Mouse (Mus musculus) intestine, postnatal 0 days (tissue): Measurements from ENCODE around the gene Higd2a. TPM values are rescaled to one million over a fixed set of nuclear protein-coding genes. Genes with fewer than 3 reads are reported as not detected.

ENCODE experiments used
- ATAC-seq: fragments of 200-750 bp; cut with Nextera tagmentation; 2 replicates; pipeline ENCODE4 v1.8.0; 2017; ENCODE audit warnings: mild to moderate bottlenecking, moderate TSS enrichment, moderate library complexity
- H3K27ac ChIP-seq: fragments of 300-500 bp; sonication (generic); 2 replicates; pipeline ENCODE4 v1.5.1; 2014; ENCODE audit warnings: mild to moderate bottlenecking, low read depth, low read length, moderate library complexity
- H3K27me3 ChIP-seq: fragments of 300-500 bp; sonication (generic); replicated peaks from 2 replicates; pipeline ENCODE4 v1.6.1; 2014; ENCODE audit warnings: low read length, mixed read lengths; ENCODE audit not compliant: control insufficient read depth, insufficient read depth
- H3K36me3 ChIP-seq: fragments of 300-500 bp; sonication (generic); 2 replicates; pipeline ENCODE4 v1.6.1; 2014; ENCODE audit warnings: mild to moderate bottlenecking, moderate library complexity; ENCODE audit not compliant: control insufficient read depth, insufficient read depth
- H3K4me1 ChIP-seq: fragments of 300-500 bp; sonication (generic); replicated peaks from 2 replicates; pipeline ENCODE4 v1.6.1; 2014; ENCODE audit warnings: antibody characterized with exemption, low read length, mixed read lengths; ENCODE audit not compliant: control insufficient read depth, insufficient read depth
- H3K4me2 ChIP-seq: fragments of 300-500 bp; sonication (generic); replicated peaks from 2 replicates; pipeline ENCODE4 v1.6.1; 2014; ENCODE audit warnings: low read depth, mild to moderate bottlenecking, moderate library complexity
- H3K4me3 ChIP-seq: fragments of 300-500 bp; sonication (generic); 2 replicates; pipeline ENCODE4 v1.5.1; 2014; ENCODE audit warnings: low read depth, low read length
- H3K9ac ChIP-seq: fragments of 300-500 bp; sonication (generic); 2 replicates; pipeline ENCODE4 v1.6.1; 2014; ENCODE audit warnings: mild to moderate bottlenecking, low read depth, low read length
- H3K9me3 ChIP-seq: fragments of 300-500 bp; sonication (generic); 2 replicates; pipeline ENCODE4 v1.6.1; 2016; ENCODE audit warnings: mixed run types; ENCODE audit not compliant: control insufficient read depth
- CTCF ChIP-seq: sonication (generic); IDR thresholded peaks from 2 replicates; pipeline ENCODE4 v1.5.1; 2016; ENCODE audit warnings: low read depth, mild to moderate bottlenecking, control low read depth, antibody characterized with exemption, moderate library complexity
- WGBS: fragments of 180-500 bp; shearing (Covaris S2); extraction: QIAGEN DNeasy Blood & Tissue Kit; methylation state at CpG from one replicate; pipeline ENCODE4 v1.1.7; 2014; 5-methylcytosine and 5-hydroxymethylcytosine counted together
- polyA plus RNA-seq: library from polyadenylated mRNA; unstranded; fragments of >200 nt; fragmentation: Nextera tagmentation; extraction: Ambion mirVana; gene quantifications from 2 replicates; pipeline ENCODE4 v1.2.1, GENCODE M21; 2015

The Higd2a gene
- polyA plus RNA-seq, 1 experiment from 2014 or later: 289 TPM

DNA sequence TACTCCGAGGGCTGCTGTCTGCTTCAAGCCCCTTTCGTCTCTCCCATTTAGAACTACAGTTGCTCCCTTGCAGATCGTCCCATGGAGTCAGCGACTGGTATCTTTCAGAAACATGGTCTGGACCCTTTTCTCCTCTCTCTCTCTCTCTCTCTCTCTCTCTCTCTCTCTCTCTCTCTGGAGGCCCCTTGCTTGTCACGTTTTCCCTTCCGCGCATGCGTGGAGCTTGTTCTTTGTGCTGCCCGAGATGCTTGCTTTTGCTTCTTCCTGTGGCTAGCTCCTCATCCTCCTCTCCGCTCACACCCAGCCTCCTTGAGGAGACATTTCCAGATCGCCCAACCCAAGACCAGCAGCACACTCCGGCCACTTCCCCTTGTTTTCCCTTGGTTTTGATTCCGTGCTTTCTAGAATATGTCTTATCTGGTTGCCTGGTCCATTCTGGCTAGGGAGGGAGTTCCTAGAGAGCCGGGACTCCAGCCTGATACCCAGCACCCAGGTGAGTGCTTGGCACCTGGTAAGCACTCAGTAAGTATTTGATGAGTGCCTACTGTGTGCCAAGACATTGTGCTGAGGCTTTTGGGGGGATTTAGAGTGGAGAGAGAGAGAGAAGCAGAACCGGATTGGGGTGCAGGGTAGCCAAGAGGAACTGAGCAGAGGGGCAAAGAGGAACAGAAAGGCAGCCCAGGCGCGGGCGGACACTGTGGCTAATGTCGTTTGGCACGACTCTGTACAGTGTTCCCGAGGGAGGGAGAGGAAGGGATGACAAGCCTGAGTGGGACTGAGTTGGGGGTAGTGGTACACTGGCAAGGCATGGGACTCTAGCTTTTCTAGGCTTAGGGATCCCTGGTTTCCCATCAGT lies 12.1 kb upstream of the Higd2a start:
- no peak overlapping the region for H3K27ac ChIP-seq
- no peak for TF ChIP-seq CTCF
- H3K27me3 ChIP-seq: no peaks in the 10 kb centered on the region
- 81% methylated on average over 21 of the region's 21 CpGs for WGBS
- H3K36me3 ChIP-seq: peaks cover 22% of the 10 kb centered on the region; the same call in 1 of the 2 replicates
- H3K4me3 ChIP-seq: no peak overlapping the region
- no peak for ATAC-seq
- H3K4me2 ChIP-seq: no peak overlapping the region
- peaks cover 5% of the 10 kb centered on the region; the same call in 1 of the 2 replicates for H3K4me1 ChIP-seq
- no peaks in the 10 kb centered on the region for H3K9me3 ChIP-seq
- H3K9ac ChIP-seq: no peak overlapping the region

DNA sequence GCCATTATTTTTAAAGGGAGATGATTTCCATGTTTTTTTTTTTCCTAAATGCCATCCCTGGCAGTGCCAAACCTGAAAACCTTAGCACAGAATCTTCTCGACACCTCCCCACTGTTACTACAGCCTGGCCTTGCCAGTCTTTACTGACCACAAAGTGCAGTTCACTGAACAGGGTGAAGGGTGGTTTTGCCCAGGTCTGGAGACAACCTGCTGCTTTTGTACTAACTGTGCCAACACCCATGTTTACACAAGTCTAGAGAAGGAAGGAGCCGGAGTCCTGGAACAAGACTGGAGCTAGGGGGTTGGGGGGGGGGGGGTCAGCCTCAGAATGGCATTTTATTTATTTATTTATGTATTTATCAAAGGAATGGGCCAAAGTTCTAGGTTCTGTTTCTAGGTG lies 8.6 kb upstream of the Higd2a start:
- WGBS: 48% methylated on average over 2 of the region's 2 CpGs
- H3K36me3 ChIP-seq: peaks cover 38% of the 10 kb centered on the region

DNA sequence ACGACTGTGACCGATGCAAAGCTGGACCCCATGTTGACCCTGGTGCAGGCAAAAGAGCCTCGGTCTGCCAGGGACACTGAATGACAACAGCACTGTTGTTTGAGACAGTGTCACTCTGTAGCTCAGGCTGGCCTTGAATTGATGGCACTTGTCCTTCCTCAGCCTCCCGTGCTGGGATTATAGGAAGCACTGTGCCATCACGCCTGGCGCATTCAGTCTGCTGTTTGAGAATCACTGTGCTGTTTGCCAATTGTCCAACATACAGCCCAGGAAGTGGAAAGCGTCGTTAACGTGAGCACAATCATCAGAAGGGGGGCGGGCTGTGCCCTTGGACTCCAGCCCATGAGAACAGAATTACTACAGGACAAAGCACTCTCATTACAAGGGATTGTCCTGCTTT lies 7.9 kb upstream of the Higd2a start:
- no peaks in the 10 kb centered on the region for H3K27me3 ChIP-seq
- H3K4me3 ChIP-seq: no peak overlapping the region
- 57% methylated on average over 10 of the region's 10 CpGs for WGBS
- no peaks in the 10 kb centered on the region for H3K9me3 ChIP-seq
- no peak overlapping the region for H3K9ac ChIP-seq
- peaks cover 34% of the 10 kb centered on the region for H3K36me3 ChIP-seq
- no peak for ATAC-seq
- no peak for TF ChIP-seq CTCF
- no peaks in the 10 kb centered on the region; the same call in 1 of the 2 replicates for H3K4me1 ChIP-seq
- H3K27ac ChIP-seq: peak overlapping the region; percentile 50; the same call in 1 of the 2 replicates
- H3K4me2 ChIP-seq: no peak overlapping the region

More for the DNA sequence above, 8.6 kb upstream of the Higd2a start:
- no peak for TF ChIP-seq CTCF
- no peak for ATAC-seq
- Histone ChIP-seq H3K27ac (no peak overlapping the region), H3K27me3 (no peaks in the 10 kb centered on the region), H3K4me1 (no peaks in the 10 kb centered on the region; the same call in 1 of the 2 replicates), H3K4me2 (no peak overlapping the region), H3K9me3 (no peaks in the 10 kb centered on the region), H3K4me3 (no peak overlapping the region), H3K9ac (no peak overlapping the region)

DNA sequence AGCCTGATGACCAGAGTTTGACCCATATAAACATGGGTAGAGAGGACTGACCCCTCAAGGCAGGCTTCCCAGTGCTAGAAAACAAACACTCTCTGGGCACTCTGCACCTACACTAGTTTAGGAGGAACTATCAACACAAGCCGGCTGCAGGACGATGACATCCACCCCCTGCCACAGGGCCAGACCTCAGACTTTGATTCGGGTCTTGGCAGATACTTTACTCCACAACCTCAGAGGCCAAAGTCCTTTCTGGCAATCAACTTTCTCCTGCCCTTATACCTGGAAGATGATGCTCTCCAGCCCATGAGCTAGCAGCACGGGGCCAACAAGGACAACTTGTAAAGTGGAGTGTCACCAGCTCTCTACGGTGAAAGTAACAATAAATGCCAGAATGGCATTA lies 7.1 kb upstream of the Higd2a start:
- Histone ChIP-seq H3K36me3 (peaks cover 29% of the 10 kb centered on the region), H3K27ac (peak overlapping the region; percentile 50), H3K4me1 (no peaks in the 10 kb centered on the region; the same call in 1 of the 2 replicates), H3K9ac (no peak overlapping the region), H3K27me3 (no peaks in the 10 kb centered on the region), H3K4me2 (no peak overlapping the region), H3K9me3 (no peaks in the 10 kb centered on the region), H3K4me3 (no peak overlapping the region)
- peak; percentile 65 for ATAC-seq
- 39% methylated on average over 5 of the region's 5 CpGs for WGBS
- TF ChIP-seq CTCF: no peak

DNA sequence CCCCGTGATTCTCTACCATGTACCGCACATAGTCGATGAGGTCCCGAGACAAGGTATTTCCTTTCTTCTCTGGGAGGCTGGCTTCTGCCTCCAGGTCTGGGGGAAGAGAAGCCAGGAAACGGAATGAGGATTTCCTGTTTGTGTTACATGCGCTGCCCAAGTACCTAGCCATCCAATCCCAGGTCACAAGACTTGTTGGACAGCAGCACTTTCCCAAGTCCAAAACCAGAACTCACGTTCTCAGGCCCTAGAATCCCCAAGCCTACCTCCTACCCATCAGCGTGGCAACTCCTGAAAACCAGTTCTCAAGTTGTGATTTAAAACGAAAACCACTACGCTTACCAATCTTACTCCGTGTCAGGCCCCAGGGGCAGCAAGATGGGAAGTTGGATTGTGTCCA lies 4.2 kb upstream of the Higd2a start:
- Histone ChIP-seq H3K4me2 (no peak overlapping the region), H3K4me3 (no peak overlapping the region), H3K9me3 (no peaks in the 10 kb centered on the region), H3K9ac (no peak overlapping the region), H3K36me3 (peaks cover 24% of the 10 kb centered on the region), H3K27ac (no peak overlapping the region), H3K27me3 (no peaks in the 10 kb centered on the region), H3K4me1 (no peaks in the 10 kb centered on the region; the same call in 1 of the 2 replicates)
- ATAC-seq: no peak
- 87% methylated on average over 11 of the region's 11 CpGs for WGBS
- TF ChIP-seq CTCF: no peak

DNA sequence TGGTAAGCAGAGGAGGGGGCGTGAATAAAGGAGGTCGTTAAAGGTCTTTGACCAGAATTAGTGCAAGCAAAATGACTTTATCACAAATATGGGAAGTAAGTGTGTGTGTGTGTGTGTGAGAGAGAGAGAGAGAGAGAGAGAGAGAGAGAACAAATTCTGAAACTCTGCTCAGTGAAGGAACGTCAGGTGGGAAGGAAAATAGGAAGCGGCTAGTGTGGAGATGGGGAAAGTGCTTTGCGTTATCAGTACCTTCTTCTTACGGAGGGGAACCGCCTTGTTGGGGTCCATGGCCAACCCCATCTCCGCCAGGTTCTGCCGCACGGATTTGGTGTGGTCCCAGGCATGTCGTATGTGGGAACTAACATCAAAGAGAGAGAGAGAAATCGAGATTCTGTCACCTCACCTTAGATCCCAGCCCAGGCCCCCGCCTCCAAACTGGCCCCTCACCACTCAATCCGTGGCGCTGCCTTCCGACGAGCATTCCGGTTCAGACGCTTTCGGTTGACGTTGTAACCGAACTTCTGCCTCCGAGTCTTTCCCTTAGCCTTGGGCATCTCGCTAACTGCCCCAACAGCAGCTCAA lies 502 bp upstream of the Higd2a start:
- Histone ChIP-seq H3K4me3 (peak overlapping the region; percentile 73), H3K4me1 (peaks cover 3% of the 10 kb centered on the region; the same call in 1 of the 2 replicates), H3K36me3 (peaks cover 29% of the 10 kb centered on the region), H3K9ac (peak overlapping the region; percentile 67), H3K27ac (no peak overlapping the region), H3K4me2 (peak overlapping the region; percentile 90), H3K27me3 (no peaks in the 10 kb centered on the region), H3K9me3 (no peaks in the 10 kb centered on the region)
- under 1% methylated on average over 24 of the region's 24 CpGs for whole genome bisulfite sequencing
- ATAC-seq: peak; percentile 12; the same call in 1 of the 2 replicates
- TF ChIP-seq CTCF: no peak
